Mouse (Mus musculus) thymus, adult 18-20 months (tissue): Measurements from ENCODE around the gene Ciao2a.

ENCODE experiments used
- DNase-seq, 2 experiments: peaks; one replicate each; pipeline ENCODE4 v3.0.0; 2022; ENCODE audit warnings: mixed read lengths in 2 of 2

Ciao2a gene

DNA sequence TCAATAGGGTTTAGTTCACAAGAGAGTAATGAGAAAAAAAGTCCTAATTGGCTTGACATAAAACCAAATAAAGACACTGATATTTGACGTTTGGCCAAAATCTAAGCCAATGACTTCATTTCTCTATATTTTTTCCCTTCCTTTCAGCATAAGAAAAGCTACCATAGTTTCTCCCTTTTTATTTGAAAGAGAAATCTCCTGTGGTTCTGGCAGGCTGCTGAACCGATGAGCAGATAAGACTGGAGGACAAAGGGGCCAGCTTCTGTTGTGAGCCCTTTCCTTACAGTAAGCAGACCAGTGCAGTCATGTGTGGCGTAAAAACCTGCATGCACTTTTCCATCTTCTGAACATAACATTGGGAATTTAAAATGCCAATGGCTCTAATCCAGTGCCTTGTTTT lies 5.5 kb upstream of the Ciao2a start:
- DNase-seq, result no peak

- DNase-seq, result no peak
These were observed 5.0 kb upstream of the Ciao2a start for GRCm38 (mm10) chr9:66121421-66121820.

- no peak for DNase-seq
These were observed 2.8 kb upstream of the Ciao2a start for GRCm38 (mm10) chr9:66123648-66124047.

DNA sequence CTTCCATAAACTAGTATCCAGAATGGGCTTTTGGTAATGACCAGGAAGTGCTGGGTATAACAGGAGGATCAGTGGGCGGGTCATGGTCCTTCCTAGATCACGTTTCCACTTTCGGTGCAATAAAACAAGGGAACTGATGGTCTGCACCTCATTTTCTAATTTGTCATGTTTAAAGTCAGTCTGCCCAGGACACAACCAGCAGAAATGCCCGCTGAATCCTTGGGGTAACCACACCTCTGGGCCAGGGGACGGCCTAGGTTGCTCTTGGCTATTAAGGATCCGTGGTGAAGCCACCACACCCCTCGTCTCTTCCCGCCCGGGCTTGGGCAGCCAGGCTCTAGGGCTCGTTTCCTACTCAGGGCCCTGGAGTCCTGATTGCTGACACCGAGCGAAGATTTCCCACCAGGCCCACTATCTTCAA lies 2.3 kb upstream of the Ciao2a start:
- DNase-seq, result no peak

DNA sequence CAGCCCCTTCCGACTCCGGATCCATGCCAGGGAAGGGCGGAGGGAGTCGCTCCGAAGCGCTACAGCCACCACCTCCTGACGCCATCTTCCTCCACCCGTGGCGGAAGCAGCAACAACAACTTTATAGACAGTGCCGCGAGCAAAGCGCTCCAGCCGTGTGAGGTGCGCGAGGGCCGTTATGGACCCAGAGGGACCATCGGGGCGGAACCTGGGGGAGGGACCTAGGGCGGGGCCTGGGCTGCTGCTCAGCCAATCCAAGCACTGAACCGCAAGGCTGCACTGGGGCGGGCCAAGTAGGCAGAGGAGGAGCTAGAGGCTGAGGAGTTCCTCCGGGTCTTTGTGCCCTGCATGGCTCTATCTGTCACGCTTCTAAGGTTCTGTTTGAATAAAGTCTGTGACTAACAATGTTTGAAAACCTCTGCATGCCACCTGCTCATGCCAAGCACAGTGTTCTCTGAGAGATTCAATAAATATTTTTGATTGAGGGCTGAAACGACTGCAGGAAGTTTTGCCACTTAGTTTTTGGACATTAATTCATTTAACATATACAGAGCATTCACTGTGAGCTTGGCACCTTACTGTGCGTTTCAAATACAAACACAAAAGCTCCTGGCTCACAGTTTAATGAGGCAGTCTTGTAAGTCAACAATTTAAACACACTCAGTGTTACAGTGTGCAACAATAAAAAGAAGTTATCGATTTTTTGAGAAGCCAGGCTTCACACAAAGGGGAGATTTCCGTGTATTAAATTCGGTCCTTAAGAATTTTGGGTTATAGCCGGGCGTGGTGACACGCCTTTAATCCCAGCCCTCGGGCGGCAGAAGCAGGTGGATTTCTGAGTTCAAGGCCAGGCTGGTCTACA lies 1.5 kb upstream of the Ciao2a start:
- peak; percentile 98 for DNase-seq

GRCm38 (mm10) chr9:66125543-66126455 lies 612 bp upstream of the Ciao2a start:
- DNase-seq, result peak in 1 of 2 experiments; percentile 14

DNA sequence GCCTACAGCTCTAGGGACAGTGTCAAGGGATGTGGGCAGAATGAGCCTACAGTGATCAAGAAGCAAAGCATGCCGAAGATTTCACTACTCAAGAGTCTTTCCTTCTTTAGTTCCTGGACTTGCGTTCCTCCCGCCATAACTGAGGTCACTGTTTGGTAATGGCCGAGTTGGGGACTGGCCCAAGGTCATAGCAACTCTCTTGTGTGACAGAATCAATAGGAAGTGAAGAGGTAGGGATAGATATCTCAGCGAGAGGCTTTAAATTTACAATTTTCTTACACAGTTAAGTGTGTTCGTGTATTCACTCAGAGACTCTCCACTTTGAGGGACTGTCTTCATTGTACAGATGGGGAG lies 759 bp downstream of the Ciao2a start:
- no peak for DNase-seq

GRCm38 (mm10) chr9:66127884-66128283 lies 1.5 kb downstream of the Ciao2a start:
- DNase-seq, result no peak

- no peak for DNase-seq
These were observed 5.1 kb downstream of the Ciao2a start for GRCm38 (mm10) chr9:66131466-66131865.

GRCm38 (mm10) chr9:66135967-66136366 lies 9.6 kb downstream of the Ciao2a start:
- no peak for DNase-seq

- no peak for DNase-seq
These were observed 11.8 kb downstream of the Ciao2a start for GRCm38 (mm10) chr9:66138193-66138592.

GRCm38 (mm10) chr9:66142265-66142664 lies 15.9 kb downstream of the Ciao2a start:
- no peak for DNase-seq

- DNase-seq, result peak; percentile 22 to 24
These were observed 17.8 kb downstream of the Ciao2a start for GRCm38 (mm10) chr9:66144248-66144647.

DNA sequence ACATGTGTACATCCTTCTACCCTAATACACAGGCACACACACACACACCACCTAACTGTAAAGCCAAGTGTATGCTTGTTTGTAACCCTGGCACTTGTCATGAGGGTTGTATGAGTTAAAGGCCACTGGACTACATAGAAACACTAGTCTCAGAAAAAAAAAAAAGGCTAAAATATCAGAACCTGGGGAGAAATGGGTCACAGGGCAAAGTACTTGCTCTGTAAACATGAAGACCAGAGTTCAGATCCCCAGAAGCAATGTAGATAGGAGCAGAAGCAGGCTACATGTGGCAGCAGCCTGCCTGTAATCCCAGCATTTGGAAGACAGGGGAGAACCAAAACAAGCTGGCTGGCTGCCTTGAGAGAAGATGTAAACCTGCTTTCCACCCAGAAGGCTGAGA lies 19.7 kb downstream of the Ciao2a start:
- DNase-seq, result no peak

GRCm38 (mm10) chr9:66152011-66152410 lies 25.6 kb downstream of the Ciao2a start:
- no peak for DNase-seq

GRCm38 (mm10) chr9:66153594-66153993 lies 27.2 kb downstream of the Ciao2a start:
- no peak for DNase-seq

DNA sequence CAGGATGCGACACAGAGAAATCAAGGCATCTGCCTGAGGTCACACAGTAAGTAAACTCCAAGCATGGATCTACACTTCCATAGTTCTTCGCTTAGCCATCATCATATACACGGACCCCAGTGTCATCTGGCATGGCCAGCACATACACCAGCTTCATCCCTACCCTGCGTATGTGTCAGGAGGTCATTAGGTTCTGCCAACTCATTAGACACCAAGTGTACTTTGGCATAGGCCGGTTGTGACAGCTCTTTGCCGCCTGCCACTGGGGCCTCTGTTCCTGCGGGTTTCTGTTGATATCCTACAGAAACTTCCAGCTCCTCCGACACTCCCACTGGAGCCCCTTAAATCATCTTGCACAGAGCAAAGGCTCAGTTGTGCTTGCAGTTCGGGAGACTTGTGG lies 27.6 kb downstream of the Ciao2a start:
- no peak for DNase-seq

DNA sequence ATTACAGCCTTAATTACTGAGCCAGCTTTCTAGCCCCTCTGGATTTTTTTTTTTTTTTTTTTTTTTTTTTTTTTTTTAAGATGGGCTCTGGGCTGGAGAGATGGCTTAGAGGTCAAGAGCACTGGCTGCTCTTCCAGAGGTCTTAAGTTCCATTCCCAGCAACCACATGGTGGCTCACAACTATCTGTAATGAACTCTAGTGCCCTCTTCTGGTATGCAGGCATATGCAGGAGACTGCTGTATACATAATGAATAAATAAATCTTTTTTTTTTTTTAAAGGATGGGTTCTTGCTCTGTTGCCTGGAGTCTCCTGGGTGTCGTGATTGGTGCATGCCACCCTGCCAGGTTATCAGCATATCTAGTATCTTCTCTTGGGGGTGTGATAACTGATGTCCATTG lies 29.1 kb downstream of the Ciao2a start:
- DNase-seq, result no peak

DNA sequence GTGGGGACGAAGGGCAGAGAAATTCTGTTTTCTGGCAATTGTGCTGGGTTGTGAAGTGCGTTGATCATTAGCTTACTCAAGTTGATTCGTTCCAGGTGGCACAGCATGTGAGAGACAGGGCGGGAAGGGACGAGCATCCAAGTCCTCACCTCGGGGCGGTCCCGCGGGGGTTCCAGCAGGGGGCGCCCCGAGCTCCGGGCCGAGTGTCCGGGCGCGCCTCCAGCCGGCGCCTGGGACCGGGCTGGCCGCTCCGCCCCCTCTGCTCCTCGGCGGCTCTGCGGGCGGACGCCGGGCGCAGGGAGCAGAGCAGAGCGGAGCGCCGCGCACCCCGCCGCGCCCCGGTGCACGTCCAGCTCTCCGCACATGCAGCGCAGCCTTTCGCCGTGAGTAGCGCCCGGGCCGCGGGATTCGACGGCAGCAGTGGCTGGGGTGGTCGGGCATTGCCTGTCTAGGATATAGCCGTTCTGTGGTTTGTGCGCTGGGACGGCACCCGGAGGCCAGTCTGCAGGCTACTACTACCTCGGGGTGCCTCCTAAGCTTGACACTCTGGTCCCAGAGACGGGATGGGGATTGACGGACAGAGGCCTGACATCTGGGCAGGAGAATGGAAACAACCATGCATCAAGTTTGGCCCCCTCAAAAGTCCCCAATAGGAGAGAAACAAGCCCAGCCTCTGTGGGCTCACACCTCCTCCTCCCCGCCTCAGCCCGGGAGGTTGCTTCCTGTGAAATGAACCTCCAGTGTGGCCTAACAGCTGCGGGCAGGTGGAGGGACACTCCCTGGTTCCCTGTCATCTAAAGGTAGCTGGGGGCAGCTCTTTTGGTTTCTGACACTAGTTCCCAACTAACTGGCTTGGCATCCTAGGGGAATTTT lies 31.8 kb downstream of the Ciao2a start, which contains the start of gene Dapk2:
TSS of gene Dapk2 (plus strand) at position 266 of the 873 bp plus-strand sequence.
- peak; percentile 30 for DNase-seq

GRCm38 (mm10) chr9:66158885-66159430 lies 32.5 kb downstream of the Ciao2a start:
- no peak for DNase-seq

DNA sequence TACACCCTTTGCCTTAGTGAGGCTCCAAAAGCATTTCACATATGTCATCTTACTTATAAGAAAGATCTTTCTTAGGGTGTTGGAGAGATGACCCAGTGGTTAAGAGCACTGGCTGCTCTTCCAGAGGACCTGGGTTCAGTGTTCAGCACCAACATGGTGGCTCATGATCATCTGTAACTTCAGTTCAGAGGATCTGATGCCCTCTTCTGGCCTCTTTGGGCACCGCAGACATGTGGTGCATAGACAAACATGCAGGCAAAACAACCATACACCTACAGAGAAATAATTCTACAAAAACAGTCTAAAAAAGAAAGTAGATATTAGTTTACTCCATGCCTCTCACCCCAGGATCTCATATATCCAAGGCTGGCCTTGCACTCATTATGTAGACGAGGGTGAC lies 33.7 kb downstream of the Ciao2a start:
- DNase-seq, result no peak

DNA sequence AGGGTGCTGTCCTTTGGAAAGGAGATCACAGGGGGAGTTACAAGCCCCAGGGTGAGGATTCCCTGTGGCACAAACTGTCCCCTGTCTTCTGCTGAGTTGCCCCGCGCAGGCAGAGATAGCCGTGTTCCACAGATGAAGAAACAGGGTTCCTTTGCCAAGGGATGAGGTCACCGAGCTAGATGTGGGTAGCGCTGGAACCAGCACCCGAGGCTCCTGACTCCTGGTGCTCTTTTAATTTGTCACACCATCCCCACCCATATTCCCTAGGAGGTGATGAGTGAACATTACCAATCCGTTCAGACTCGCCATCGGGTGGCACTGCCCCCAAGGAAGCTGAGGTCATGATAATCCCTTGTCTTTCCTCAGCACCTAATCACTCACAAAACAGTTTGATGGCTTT lies 36.6 kb downstream of the Ciao2a start:
- DNase-seq, result no peak
